Comparison of ENCODE assay signal across 8 mouse cellular contexts in genomic region chr5:23852916-23853315, GRCm38 (mm10). TPM values are rescaled to one million over a fixed set of nuclear protein-coding genes. Genes with fewer than 3 reads are reported as not detected.
A peak's percentile ranks its signal among the peaks of the same experiment; 100 is the strongest.
DNase-seq lines count a peak whose midpoint lies in the region; ATAC-seq and TF ChIP-seq lines count a peak whose summit lies in the region.
"Not testable (repeated sequence)": the region's sequence is repeated elsewhere in the genome, so short reads cannot be mapped to it uniquely, and the experiment has no call there.

No protein-coding gene starts in this region.

- 90% methylated on average over 1 of the region's 1 CpGs for WGBS in intestine, postnatal 0 days
- 88% methylated on average over 1 of the region's 1 CpGs for WGBS in lung, embryonic 14.5 days

- peak; percentile 43 for DNase-seq in CD4-positive, CD25-positive, alpha-beta regulatory T cell, adult 2 months (ENCODE audit: low read depth, low spot score)
- peak; percentile 45 for DNase-seq in T-cell, adult 2 months (ENCODE audit: low spot score)
- not testable (repeated sequence) for DNase-seq in gastrocnemius, adult 2 months; lung, embryonic 14.5 days
- DNase-seq in left cerebral cortex, postnatal 4 days: peak; percentile 21
- peak; percentile 10 to 52 for DNase-seq in natural killer cell, adult 2 months (ENCODE audit: low spot score in 2 of 2)
- peak; percentile 49 for DNase-seq in thymus, postnatal 4 days

- peaks cover 32% of the 10 kb centered on the region for H3K36me3 ChIP-seq in intestine, postnatal 0 days (ENCODE audit: control insufficient read depth, insufficient read depth)
- H3K36me3 ChIP-seq in lung, embryonic 14.5 days (ENCODE audit: insufficient read depth): peaks cover 62% of the 10 kb centered on the region

- H3K4me1 ChIP-seq in intestine, postnatal 0 days (replicated peaks; ENCODE audit: control insufficient read depth, insufficient read depth, low read length); lung, embryonic 14.5 days (ENCODE audit: insufficient read depth): not testable (repeated sequence)

- not testable (repeated sequence) for H3K9ac ChIP-seq in intestine, postnatal 0 days (ENCODE audit: low read depth, low read length); lung, embryonic 14.5 days

- H3K27ac ChIP-seq in gastrocnemius, adult 2 months; intestine, postnatal 0 days (ENCODE audit: low read depth, low read length); lung, embryonic 14.5 days (ENCODE audit: low read depth): not testable (repeated sequence)

- peak; percentile 40 for TF ChIP-seq CTCF in gastrocnemius, adult 2 months (IDR thresholded peaks at IDR 0.05)
- TF ChIP-seq CTCF in intestine, postnatal 0 days (IDR thresholded peaks at IDR 0.05; ENCODE audit: low read depth): peak; percentile 50
- peak; percentile 25; the same call in 1 of the 2 replicates for TF ChIP-seq CTCF in lung, embryonic 14.5 days (IDR thresholded peaks at IDR 0.05; ENCODE audit: low read depth)

- ATAC-seq in intestine, postnatal 0 days; lung, embryonic 14.5 days (ENCODE audit: insufficient read depth): not testable (repeated sequence)

- intact Hi-C loops in gastrocnemius, adult 2 months (cut with DNase I): loop anchor here (10.0 kb wide), 1 partner anchor 182 kb away; the partner anchor contains the start of gene Fam126a
- intact Hi-C loops in left cerebral cortex, postnatal 4 days (cut with DNase I): not testable (repeated sequence)

- not testable (repeated sequence) for H3K4me3 ChIP-seq in gastrocnemius, adult 2 months; intestine, postnatal 0 days (ENCODE audit: low read depth, low read length); lung, embryonic 14.5 days (ENCODE audit: low read depth, low read length)

- H3K27me3 ChIP-seq in intestine, postnatal 0 days (replicated peaks; ENCODE audit: control insufficient read depth, insufficient read depth, low read length); lung, embryonic 14.5 days (ENCODE audit: insufficient read depth, low read length): not testable (repeated sequence)

- not testable (repeated sequence) for H3K9me3 ChIP-seq in intestine, postnatal 0 days (ENCODE audit: control insufficient read depth); lung, embryonic 14.5 days (ENCODE audit: low read depth, low read length)

- H3K4me2 ChIP-seq in intestine, postnatal 0 days (replicated peaks; ENCODE audit: low read depth); lung, embryonic 14.5 days: not testable (repeated sequence)

RNA-seq across cellular contexts. Expression of gene Tomm7, which starts 9.0 kb away (rescaled TPM):
- 10 to 100 TPM; 64.1 to 74.4 TPM for total RNA-seq in gastrocnemius, adult 2 months (2021)
- 111 and 118 TPM in 2 replicates for polyA plus RNA-seq in intestine, postnatal 0 days (2015; fragmentation: Nextera tagmentation; extraction: Ambion mirVana)
- 10 to 100 TPM; 54.3 to 57.5 TPM for total RNA-seq in left cerebral cortex, postnatal 4 days (2021)
- polyA plus RNA-seq in lung, embryonic 14.5 days (2014; fragmentation: Nextera tagmentation; extraction: Ambion mirVana): 108 and 112 TPM in 2 replicates
